Mouse (Mus musculus) 3134 (cell line): ENCODE measurements around the gene Nek5.
A peak's percentile ranks its signal among the peaks of the same experiment; 100 is the strongest.

ENCODE experiments used
- DNase-seq: peaks from one replicate; pipeline ENCODE4 v3.0.0-alpha.2; 2011; ENCODE audit warnings: low spot score; ENCODE audit not compliant: insufficient read length; ENCODE audit errors: extremely low read depth

The Nek5 gene

GRCm38 (mm10) chr8:22091568-22091967 is 33.3 kb downstream of the Nek5 start:
- no peak for DNase-seq

DNA sequence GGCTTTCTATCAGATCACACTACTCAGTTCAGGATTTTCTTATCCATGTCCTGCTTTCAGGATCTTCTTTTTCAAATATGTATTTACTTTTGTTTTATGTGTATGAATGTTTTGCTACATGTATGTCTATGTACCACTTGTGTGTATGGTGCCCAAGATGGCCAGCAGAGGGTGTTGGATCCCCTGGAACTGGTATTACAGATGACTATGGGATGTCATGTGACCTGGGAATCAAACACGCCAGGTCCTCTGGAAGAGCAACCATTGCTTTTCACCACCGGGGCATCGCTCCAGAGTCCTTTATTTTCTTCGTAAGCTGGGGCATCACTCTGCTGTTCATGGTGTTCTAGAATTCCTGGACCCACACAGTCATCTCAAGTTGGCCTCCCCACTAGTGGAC is 35.6 kb downstream of the Nek5 start:
- no peak for DNase-seq

DNA sequence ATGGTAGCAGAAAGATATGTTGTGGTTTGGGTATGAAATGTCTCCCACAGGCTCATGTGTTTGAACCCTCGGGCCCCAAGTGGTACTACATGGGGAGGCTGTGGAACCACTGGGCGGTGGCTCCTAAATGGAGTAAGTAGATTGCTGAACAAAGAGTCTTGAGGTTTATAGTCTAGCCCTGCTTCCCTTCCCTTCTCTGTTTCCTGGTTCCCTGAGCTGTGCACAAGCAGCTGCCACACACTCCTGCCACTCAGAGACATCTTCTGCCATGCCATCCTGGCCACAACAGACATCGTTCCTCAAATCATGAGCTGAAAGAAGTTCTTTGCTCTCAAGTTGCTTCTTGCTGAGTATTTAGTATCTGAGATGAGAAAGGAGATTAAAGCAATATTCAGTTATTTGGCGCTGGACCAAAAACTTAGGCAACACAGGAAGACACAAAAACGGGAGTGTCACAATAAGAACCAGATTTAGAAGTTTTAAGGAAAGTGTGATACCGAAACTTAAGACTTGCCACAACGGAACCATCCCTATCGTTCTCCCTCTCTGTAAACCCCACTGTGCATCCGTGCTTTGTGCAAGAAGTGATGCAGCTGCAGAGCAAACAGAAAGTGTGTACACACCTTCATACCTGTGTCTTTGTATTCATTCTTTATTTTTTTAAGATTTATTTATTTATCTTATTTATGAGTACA is 45.4 kb downstream of the Nek5 start:
- DNase-seq: no peak

DNA sequence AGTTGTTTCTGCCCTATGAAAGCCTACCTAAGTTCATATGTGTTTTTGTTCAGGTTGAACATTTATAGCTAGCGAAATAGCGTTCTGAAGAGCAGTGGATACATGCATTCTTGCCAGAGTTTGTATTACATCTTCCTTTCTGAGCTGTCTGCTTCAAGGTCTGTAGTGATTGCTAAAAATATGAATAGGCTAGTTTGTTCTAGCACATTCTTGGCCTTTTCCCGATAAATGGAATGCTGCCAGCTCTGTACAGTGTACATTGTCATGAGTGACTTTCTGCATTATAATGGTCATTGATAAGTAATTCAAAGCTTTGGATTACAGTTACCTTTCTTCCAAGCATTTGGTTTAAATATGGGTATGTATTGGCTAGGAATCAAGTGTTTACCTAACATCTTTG is 63.7 kb downstream of the Nek5 start:
- DNase-seq: no peak

DNA sequence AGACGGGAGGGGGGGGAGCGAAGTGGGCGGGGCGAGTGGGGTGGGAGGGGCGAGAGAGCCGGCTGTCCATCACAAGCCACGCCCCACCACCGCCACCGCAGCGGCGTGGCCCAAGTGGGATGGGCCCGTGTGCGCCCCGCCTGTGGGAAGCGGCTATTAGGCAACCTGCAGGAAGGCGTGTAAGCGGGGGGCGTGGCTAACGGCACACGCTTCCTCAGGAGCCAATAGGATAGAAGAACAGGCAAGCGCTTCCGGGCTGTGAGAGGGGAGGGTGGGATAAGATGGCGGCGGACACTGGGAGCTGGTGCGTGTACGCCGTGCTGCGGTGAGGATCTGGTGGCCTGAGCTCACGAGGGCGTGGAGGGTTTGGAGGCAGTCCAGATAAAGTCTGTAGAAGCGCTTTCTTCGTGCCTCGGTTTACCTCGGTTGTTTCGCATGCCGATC is 64.4 kb downstream of the Nek5 start, which contains the start of gene Alg11:
Alg11 (plus strand) TSS at position 276 of the 444 bp plus-strand sequence.
- DNase-seq: peak; percentile 85

- no peak for DNase-seq
These were observed 64.9 kb downstream of the Nek5 start, which contains the start of gene Atp7b for GRCm38 (mm10) chr8:22059821-22060445. Atp7b (minus strand) TSS chr8:22060305.

- DNase-seq: no peak
These were observed 65.6 kb downstream of the Nek5 start for GRCm38 (mm10) chr8:22059153-22059738.

GRCm38 (mm10) chr8:22058368-22058767 is 66.5 kb downstream of the Nek5 start:
- no peak for DNase-seq

DNA sequence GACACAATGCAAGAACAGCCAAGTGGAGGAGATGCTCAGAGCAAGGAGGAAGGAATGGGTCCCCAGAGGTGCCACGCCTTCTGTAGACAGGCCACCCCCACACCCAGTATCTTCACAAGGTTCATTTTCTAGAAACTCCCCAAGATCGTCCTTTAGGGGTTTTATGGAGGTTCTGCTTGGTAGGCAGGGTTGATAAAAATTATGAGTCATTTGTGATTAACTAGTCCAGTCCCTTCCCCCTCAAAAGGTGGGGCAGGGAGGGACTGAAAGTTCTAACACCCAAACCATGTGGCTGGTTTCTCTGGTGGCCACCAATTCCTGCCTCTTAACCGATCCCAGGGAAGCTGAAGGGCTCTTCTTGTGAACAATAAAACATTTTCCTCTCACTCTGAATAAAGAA is 68.0 kb downstream of the Nek5 start:
- no peak for DNase-seq

GRCm38 (mm10) chr8:22055492-22055877 is 69.4 kb downstream of the Nek5 start:
- DNase-seq: no peak

GRCm38 (mm10) chr8:22054674-22055491 is 70.0 kb downstream of the Nek5 start:
- DNase-seq: no peak

- peak; percentile 13 for DNase-seq
These were observed 77.0 kb downstream of the Nek5 start for GRCm38 (mm10) chr8:22047699-22048464.

DNA sequence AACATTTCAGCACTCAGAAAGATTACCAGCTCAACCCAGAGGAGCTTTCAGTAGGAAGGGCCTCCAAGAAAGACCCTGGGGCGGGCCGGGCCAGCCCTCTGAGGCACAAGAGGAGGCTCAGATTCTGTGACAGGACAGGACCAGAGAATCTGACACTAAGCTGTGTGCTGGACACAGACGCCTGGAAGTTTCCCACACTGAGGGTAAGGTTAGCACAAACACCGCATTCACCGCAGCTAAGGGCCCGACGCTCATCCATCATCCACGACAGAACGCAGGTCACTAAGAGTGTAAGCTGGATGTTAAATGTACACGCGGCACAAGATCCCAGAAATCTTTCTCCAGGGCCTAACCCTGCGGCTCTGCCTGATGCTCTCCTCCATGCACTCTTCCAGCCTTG is 81.1 kb downstream of the Nek5 start:
- DNase-seq: no peak

DNA sequence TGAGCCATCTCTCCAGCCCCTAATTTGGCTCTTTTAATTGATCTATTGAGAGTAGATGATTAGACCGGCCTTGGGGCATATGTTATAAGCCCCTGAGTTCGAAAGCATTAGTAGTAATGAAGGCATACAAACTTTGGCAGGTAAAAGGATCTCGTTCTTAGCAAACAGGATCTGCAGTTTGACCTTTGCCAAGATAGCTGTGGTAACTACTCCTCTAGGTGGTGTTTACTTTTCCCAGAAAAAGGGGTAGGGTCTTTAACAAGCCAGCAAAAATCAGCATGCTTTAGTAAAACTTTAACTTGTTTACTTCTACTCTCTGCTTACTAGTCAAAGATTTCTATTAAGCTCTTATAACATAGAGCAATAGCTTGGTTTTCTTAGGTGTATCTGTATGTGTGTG is 82.3 kb downstream of the Nek5 start:
- no peak for DNase-seq

GRCm38 (mm10) chr8:22040153-22040509 is 84.7 kb downstream of the Nek5 start:
- no peak for DNase-seq

DNA sequence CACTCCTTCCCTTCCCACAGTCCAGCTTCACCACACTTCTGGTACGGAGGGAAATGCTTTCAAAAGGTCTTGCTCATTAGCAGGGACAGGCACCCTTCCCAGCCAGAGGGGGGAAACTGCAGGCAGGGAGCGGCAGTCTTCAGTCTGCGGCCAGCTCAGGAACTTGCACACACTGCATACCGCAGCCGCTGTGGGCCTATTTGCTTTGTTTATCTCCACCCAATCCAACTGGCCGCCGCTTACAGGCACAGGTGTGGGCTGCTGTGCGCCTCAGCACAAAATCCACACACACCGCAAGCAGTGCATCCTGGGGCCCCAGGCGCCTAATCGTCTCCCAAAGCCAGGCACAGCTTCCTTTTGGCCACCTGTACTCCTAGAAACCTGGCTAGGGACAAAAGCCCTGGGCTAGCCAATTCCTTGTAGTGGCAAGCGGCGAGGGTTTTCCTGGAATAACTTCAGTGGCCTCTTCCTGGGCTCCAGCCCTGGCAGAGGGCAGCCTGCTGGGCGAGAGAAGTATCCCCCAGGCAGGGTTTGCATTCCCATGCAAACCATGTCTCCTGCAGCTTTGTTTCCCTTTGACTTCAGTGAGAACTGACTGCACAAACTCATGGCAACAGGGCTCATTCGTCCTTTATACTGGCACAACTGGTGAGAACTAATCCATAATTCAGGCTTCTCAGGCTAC is 85.2 kb downstream of the Nek5 start:
- no peak for DNase-seq

DNA sequence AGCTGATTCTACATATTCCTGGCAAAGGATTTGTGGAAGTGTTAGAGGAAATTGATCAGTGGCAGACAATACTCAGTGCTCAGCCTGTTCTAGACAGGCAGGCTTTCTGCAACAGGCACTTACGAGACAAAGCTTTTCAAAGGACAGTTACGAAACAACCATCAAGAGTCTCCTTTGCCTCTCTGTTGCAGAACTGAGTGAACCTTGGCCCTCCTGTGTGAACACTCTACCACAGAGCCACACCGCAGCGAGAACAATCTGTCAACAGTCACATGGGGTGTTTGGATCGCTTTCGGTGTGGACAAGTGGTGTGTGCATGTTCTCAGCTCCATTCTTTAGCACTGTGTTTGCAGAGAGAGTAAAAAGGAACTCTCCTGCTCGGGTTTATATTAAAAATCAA is 87.8 kb downstream of the Nek5 start:
- DNase-seq: no peak

DNA sequence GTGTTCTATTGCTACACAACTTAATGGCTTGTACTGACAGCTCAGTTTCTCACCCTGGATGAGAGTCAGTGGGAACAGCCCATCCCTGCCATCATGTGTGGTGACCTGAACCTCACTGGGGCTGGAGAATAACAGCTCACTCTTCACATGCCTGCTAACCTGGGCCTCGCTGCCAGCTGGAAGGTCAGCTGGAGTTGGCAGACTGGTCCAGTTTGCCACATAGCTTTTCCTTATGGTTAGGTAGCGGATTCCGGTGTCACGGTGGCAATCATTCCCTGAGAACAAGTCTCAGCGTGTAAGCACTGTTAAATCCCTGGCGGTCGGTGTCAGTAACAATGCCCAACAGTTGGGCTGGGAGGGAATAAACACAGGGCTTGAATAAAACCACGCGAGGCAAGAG is 88.7 kb downstream of the Nek5 start:
- no peak for DNase-seq

DNA sequence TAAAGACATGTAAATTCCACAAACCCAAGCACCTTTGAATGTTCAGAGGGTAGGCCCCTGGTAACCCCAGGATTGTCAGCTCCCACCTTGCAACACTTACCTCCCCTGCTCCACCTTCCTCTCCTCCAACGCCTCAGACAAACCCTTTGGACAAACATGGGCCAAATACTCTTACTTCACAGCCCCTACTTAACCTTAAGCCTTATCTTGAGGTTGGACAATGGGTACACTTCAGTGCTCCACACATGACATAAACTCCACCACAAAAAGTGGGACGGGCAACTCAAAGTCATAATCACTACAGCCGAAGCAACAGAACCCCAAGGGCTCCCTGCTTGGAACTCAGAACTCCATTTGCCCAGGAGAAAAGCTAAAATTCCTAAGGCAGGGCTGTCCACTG is 93.9 kb downstream of the Nek5 start:
- no peak for DNase-seq

DNA sequence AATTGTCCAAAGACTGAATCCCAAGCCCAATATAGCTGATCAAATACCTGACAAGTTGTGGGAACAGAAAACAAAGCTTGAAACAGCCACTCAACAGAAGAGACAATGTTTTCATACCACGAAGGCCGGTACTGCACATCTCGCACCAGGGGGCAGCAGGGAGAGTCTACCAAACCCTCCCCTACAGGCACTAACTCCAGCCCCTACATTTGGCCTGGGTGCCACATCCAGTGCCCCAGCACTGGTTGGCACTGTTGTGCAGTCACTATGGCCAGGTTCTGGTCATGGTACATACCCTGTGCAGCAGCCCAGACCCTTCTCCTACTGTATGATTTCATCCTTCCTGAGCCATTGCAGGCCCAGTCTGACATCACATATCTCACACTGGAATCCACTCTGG is 95.9 kb downstream of the Nek5 start:
- DNase-seq: no peak
